Mouse (Mus musculus) ES-E14 (cell line): ENCODE data around the gene Habp4.

ENCODE experiments used
- CHD2 ChIP-seq: IDR thresholded peaks from 2 replicates; pipeline ENCODE4 v1.6.1; 2014; ENCODE audit warnings: mild to moderate bottlenecking, low read depth, low read length, inconsistent platforms
- HCFC1 ChIP-seq: IDR thresholded peaks from 2 replicates; pipeline ENCODE4 v1.6.1; 2012; ENCODE audit warnings: low read length, inconsistent platforms, borderline replicate concordance; ENCODE audit not compliant: insufficient read depth
- MAFK ChIP-seq: IDR thresholded peaks from 2 replicates; pipeline ENCODE4 v1.6.1; 2014; ENCODE audit warnings: mild to moderate bottlenecking, low read depth, low read length, inconsistent platforms; ENCODE audit not compliant: insufficient read depth
- ZC3H11A ChIP-seq: IDR thresholded peaks from 2 replicates; pipeline ENCODE4 v1.6.1; 2012; ENCODE audit warnings: low read depth, mild to moderate bottlenecking, inconsistent platforms, low read length, borderline replicate concordance
- ZNF384 ChIP-seq: IDR thresholded peaks from 2 replicates; pipeline ENCODE4 v1.6.1; 2012; ENCODE audit warnings: low read depth, low read length, inconsistent platforms

GRCm38 (mm10) chr13:64184361-64184760, 22.7 kb downstream of the Habp4 start:
- TF ChIP-seq CHD2 (no peak), ZC3H11A (no peak), MAFK (no peak), ZNF384 (no peak), HCFC1 (no peak)
